Mouse (Mus musculus) liver, postnatal 0 days (tissue): Measurements from ENCODE around the gene Plcl2. TPM values are rescaled to one million over a fixed set of nuclear protein-coding genes. Genes with fewer than 3 reads are reported as not detected.

Experiments
- ATAC-seq: fragments of 200-750 bp; cut with Nextera tagmentation; 2 replicates; pipeline ENCODE4 v1.8.0; 2017; ENCODE audit warnings: mild to moderate bottlenecking, moderate library complexity
- DNase-seq: peaks from one replicate; pipeline ENCODE4 v3.0.0-alpha.2; 2016
- H3K27ac ChIP-seq: fragments of 300-500 bp; sonication (generic); 2 replicates; pipeline ENCODE4 v1.5.1; 2014; ENCODE audit warnings: antibody characterized with exemption, moderate library complexity, mild to moderate bottlenecking, low read depth
- H3K27me3 ChIP-seq: fragments of 300-500 bp; sonication (generic); 2 replicates; pipeline ENCODE4 v1.6.1; 2014; ENCODE audit warnings: low read length, control low read depth, mixed read lengths; ENCODE audit not compliant: insufficient read depth
- H3K36me3 ChIP-seq: fragments of 300-500 bp; sonication (generic); replicated peaks from 2 replicates; pipeline ENCODE4 v1.6.1; 2014; ENCODE audit warnings: mild to moderate bottlenecking, control low read depth, low read length, moderate library complexity, mixed read lengths; ENCODE audit not compliant: insufficient read depth
- H3K4me1 ChIP-seq: fragments of 300-500 bp; sonication (generic); 2 replicates; pipeline ENCODE4 v1.6.1; 2014; ENCODE audit warnings: antibody characterized with exemption, mild to moderate bottlenecking, control low read depth; ENCODE audit not compliant: insufficient read depth
- H3K4me2 ChIP-seq: fragments of 300-500 bp; sonication (generic); 2 replicates; pipeline ENCODE4 v1.6.1; 2014; ENCODE audit warnings: low read depth, mild to moderate bottlenecking, low read length, moderate library complexity, mixed read lengths
- H3K4me3 ChIP-seq: fragments of 300-500 bp; sonication (generic); 2 replicates; pipeline ENCODE4 v1.5.1; 2014; ENCODE audit warnings: low read depth, low read length
- H3K9ac ChIP-seq: fragments of 300-500 bp; sonication (generic); replicated peaks from 2 replicates; pipeline ENCODE4 v1.6.1; 2014; ENCODE audit warnings: mild to moderate bottlenecking, moderate library complexity
- H3K9me3 ChIP-seq: fragments of 300-500 bp; sonication (generic); 2 replicates; pipeline ENCODE4 v1.6.1; 2016; ENCODE audit warnings: mild to moderate bottlenecking, control low read depth, low read length, mixed read lengths
- CTCF ChIP-seq: sonication (generic); IDR thresholded peaks from 2 replicates; pipeline ENCODE4 v1.5.1; 2016; ENCODE audit warnings: antibody characterized with exemption, low read depth
- EP300 ChIP-seq: IDR thresholded peaks from 2 replicates; pipeline ENCODE4 v1.6.1; 2016; ENCODE audit warnings: antibody characterized with exemption, low read depth, mild to moderate bottlenecking
- WGBS: fragments of 180-500 bp; shearing (Covaris S2); extraction: QIAGEN DNeasy Blood & Tissue Kit; methylation state at CpG from one replicate; pipeline ENCODE4 v1.1.7; 2014; ENCODE audit not compliant: insufficient replicate concordance; 5-methylcytosine and 5-hydroxymethylcytosine counted together
- polyA plus RNA-seq: library from polyadenylated mRNA; unstranded; fragments of >200 nt; fragmentation: Nextera tagmentation; extraction: Ambion mirVana; gene quantifications from 2 replicates; pipeline ENCODE4 v1.2.1, GENCODE M21; 2015

Plcl2 gene
- polyA plus RNA-seq, 1 experiment from 2014 or later, result 1.9 TPM

GRCm38 (mm10) chr17:50734781-50735180, 225.6 kb downstream of the Plcl2 start:
- H3K4me3 ChIP-seq, result no peak overlapping the region

GRCm38 (mm10) chr17:50735382-50735954, 226.3 kb downstream of the Plcl2 start:
- DNase-seq (no peak), ATAC-seq (peak; percentile 27; the same call in 1 of the 2 replicates)
- H3K27ac ChIP-seq, result 0 out of 2 replicates have a peak overlapping the region, but pooled peaks have one; percentile 34

More at GRCm38 (mm10) chr17:50734781-50735180, 225.6 kb downstream of the Plcl2 start:
- ATAC-seq, result no peak
- Histone ChIP-seq H3K4me1 (peaks cover 8% of the 10 kb centered on the region), H3K36me3 (peaks cover 4% of the 10 kb centered on the region; the same call in 1 of the 2 replicates), H3K9me3 (no peaks in the 10 kb centered on the region), H3K9ac (no peak overlapping the region), H3K27ac (no peak overlapping the region), H3K27me3 (no peaks in the 10 kb centered on the region), H3K4me2 (no peak overlapping the region)
- WGBS, result 75% methylated on average over 6 of the region's 6 CpGs
- no peak for DNase-seq
- TF ChIP-seq CTCF (no peak), EP300 (no peak)

GRCm38 (mm10) chr17:50735955-50736533, 226.8 kb downstream of the Plcl2 start:
- ATAC-seq, result no peak
- Histone ChIP-seq H3K9me3 (no peaks in the 10 kb centered on the region), H3K36me3 (peaks cover 4% of the 10 kb centered on the region), H3K9ac (no peak overlapping the region), H3K27me3 (no peaks in the 10 kb centered on the region), H3K4me3 (no peak overlapping the region), H3K4me2 (no peak overlapping the region), H3K27ac (0 out of 2 replicates have a peak overlapping the region, but pooled peaks have one; percentile 34), H3K4me1 (peaks cover 8% of the 10 kb centered on the region)
- 54% methylated on average over 8 of the region's 8 CpGs for WGBS
- TF ChIP-seq CTCF, result no peak
- no peak for TF ChIP-seq EP300
- DNase-seq, result no peak

More at GRCm38 (mm10) chr17:50735382-50735954, 226.3 kb downstream of the Plcl2 start:
- Histone ChIP-seq H3K4me2 (no peak overlapping the region), H3K27me3 (no peaks in the 10 kb centered on the region), H3K4me3 (no peak overlapping the region), H3K4me1 (peaks cover 8% of the 10 kb centered on the region), H3K9me3 (no peaks in the 10 kb centered on the region), H3K9ac (no peak overlapping the region), H3K36me3 (peaks cover 4% of the 10 kb centered on the region; the same call in 1 of the 2 replicates)
- 62% methylated on average over 4 of the region's 4 CpGs for WGBS
- TF ChIP-seq EP300 (no peak), CTCF (no peak)

- ATAC-seq (no peak), DNase-seq (no peak)
- no peak overlapping the region for H3K9ac ChIP-seq
- no peak overlapping the region for H3K4me2 ChIP-seq
- 30% methylated on average over 2 of the region's 2 CpGs for WGBS
- peaks cover 11% of the 10 kb centered on the region for H3K36me3 ChIP-seq
- H3K4me3 ChIP-seq, result no peak overlapping the region
- H3K27ac ChIP-seq, result no peak overlapping the region
- no peaks in the 10 kb centered on the region for H3K9me3 ChIP-seq
- no peak for TF ChIP-seq EP300
- no peak for TF ChIP-seq CTCF
- no peaks in the 10 kb centered on the region for H3K27me3 ChIP-seq
- peaks cover 8% of the 10 kb centered on the region for H3K4me1 ChIP-seq
Observed at GRCm38 (mm10) chr17:50737068-50737467, 227.9 kb downstream of the Plcl2 start.

Other genes starting within 250 kb of the Plcl2 start
- not detected in 2 replicates for gene Dazl, start 215.8 kb upstream of the Plcl2 start, polyA plus RNA-seq